Mouse (Mus musculus): ENCODE data around the gene Igdcc3.

The Igdcc3 gene

DNA sequence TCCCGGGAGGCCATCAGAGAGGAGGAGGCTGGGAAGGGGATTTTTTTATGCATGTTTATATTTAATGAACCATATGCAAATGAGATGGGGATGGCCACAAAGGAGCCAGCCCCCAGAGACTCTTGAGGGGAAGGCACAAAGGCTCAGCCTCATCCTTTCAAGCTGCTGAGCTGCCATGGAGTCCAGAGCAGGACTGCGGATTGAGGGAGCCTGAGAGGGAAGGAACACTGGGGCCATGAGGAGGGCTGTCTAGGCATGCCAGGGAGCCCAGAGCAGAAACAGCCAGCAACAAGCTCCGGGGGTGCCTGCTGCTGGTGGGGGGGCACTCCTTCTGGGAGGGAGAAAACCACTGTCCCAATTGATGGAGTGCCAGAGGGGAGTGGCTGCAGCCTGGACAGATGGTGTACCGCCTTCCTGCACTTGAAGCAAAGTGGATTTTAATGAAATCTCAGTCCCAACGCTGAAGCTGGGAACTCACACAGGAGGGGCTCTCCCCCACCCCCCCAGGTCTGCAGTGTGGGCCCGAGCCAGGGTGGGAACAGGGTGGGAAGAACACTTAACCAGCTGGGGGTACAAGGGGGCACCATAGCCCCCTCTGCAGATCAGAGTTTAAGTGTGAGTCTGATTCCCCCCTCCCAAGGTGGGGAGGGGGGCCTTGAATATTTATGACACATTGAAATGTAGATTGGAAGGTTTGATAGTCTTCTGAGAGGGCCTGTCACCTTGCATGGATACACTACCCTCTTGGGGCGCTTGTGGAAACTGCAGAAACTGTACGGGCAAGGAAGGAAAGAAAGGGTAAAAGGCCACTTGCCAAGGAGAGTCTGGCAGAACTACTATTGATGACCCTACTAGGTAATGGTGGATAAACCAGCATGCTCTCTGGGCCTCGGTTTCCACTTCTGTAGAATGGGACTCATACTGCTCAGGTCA lies 35.2 kb downstream of the Igdcc3 start:
- in situ Hi-C loops (cut with MboI) = loop anchor here (5.0 kb wide), 1 partner anchor 39 kb away; no protein-coding TSS in a partner anchor

GRCm38 (mm10) chr9:65177497-65177896 lies 36.5 kb downstream of the Igdcc3 start:
- in situ Hi-C loops (cut with MboI) = loop anchor here (5.0 kb wide), 1 partner anchor 40 kb away; no protein-coding TSS in a partner anchor

DNA sequence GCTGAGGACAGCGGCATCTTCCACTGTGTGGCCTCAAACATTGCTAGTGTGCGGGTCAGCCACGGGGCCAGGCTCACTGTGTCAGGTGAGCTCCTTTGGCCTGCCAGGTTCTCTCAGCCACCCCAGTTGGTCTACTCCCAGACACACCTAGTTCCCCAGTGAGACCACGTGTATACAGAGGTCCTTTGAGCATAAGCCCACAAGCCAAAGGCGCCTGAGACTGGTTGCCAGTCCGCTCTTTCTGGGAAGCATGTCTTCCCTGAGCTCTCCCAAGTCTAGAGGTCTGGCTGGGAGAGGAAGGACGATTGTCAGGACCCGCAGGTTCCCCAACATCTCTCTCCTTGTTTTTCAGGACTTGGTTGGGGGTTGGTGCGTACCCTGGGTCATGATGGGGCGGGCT lies 36.9 kb downstream of the Igdcc3 start:
- in situ Hi-C loops (cut with MboI) = loop anchor here (5.0 kb wide), 1 partner anchor 41 kb away; no protein-coding TSS in a partner anchor

- in situ Hi-C loops (cut with MboI) = loop anchor here (5.0 kb wide), 1 partner anchor 41 kb away; no protein-coding TSS in a partner anchor
Observed at GRCm38 (mm10) chr9:65178336-65179213, 37.6 kb downstream of the Igdcc3 start.

GRCm38 (mm10) chr9:65179817-65180624 lies 39.0 kb downstream of the Igdcc3 start:
- in situ Hi-C loops (cut with MboI) = loop anchor here (5.0 kb wide), 1 partner anchor 43 kb away; no protein-coding TSS in a partner anchor

- in situ Hi-C loops (cut with MboI) = no loop called here
Observed at GRCm38 (mm10) chr9:65188599-65188998, 47.6 kb downstream of the Igdcc3 start.

DNA sequence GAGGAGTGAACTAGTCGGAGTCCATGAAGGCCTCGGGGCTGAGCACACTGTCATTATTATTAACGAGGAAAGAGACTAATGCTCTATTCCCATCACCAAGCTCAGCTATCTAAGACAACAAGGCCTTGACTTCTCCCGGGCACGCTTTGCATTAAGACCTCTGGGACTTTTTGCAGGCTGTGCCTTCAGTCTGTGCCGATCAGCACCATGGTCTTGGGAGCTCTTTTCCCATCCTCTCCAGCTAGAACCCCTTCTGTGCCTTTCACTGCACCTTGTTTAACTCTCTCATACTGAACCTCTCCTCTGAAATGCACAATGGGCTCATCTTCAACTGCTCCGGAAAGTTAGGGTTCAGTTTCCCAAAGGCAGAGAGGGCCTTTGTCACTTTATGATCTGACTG lies 49.3 kb downstream of the Igdcc3 start:
- in situ Hi-C loops (cut with MboI) = no loop called here

DNA sequence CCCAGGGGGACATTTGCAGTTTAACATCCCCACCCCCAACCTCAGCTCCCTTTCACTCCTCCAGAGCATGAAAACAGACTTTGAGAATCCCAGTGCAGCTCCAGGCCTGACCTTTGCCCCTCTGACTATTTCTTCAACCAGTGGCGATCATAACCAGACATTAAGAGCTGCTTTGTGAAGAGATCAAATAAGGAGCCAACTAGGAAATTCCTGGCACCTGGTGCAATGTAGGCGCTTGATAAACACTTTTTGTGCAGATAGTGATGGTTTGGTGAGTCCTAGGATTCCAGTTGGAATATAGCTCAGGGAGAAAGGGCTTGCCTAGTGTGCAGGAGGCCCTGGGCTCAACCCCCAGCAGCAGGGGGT lies 50.4 kb downstream of the Igdcc3 start:
- in situ Hi-C loops (cut with MboI) = no loop called here

GRCm38 (mm10) chr9:65191755-65192469 lies 50.9 kb downstream of the Igdcc3 start:
- in situ Hi-C loops (cut with MboI) = no loop called here

DNA sequence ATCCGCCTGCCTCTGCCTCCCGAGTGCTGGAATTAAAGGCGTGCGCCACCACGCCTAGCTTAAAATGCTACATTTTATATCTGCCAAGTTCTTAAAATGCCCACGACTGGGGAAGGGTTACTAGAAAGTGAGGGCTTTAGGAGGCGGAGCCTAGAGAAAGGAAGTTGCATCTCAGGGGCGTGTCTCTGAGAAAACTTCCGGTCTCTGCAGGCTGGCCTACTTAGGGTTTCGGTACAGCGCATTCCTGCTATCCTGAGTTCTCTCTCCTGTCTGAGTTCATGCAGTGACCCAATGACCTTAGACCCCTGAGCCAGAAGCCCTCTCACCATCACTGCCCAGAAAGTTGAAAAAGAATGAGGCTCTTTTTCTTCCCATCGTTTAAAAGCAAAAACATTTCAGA lies 52.2 kb downstream of the Igdcc3 start:
- in situ Hi-C loops (cut with MboI) = no loop called here

GRCm38 (mm10) chr9:65195053-65195452 lies 54.1 kb downstream of the Igdcc3 start, which contains the start of gene Parp16:
Parp16 (plus strand) TSS chr9:65195353.
- in situ Hi-C loops (cut with MboI) = no loop called here

DNA sequence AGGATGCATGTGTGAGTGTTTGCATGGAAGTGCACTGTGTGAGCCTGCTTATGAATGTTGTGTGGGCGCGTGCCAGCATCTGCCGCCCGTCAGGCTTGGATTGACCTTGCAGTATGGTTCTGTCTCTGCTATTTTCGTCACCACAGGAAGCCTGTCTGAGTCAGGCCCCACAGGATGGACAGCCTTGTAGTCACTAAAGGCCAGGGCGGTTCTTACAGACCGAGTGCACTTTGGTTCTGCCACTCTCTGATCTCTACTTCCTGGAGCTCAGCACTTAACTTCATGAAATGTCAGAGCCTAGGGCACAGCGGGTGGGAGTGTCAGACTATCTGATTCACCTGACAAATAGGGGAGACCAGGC lies 54.6 kb downstream of the Igdcc3 start:
- in situ Hi-C loops (cut with MboI) = no loop called here

DNA sequence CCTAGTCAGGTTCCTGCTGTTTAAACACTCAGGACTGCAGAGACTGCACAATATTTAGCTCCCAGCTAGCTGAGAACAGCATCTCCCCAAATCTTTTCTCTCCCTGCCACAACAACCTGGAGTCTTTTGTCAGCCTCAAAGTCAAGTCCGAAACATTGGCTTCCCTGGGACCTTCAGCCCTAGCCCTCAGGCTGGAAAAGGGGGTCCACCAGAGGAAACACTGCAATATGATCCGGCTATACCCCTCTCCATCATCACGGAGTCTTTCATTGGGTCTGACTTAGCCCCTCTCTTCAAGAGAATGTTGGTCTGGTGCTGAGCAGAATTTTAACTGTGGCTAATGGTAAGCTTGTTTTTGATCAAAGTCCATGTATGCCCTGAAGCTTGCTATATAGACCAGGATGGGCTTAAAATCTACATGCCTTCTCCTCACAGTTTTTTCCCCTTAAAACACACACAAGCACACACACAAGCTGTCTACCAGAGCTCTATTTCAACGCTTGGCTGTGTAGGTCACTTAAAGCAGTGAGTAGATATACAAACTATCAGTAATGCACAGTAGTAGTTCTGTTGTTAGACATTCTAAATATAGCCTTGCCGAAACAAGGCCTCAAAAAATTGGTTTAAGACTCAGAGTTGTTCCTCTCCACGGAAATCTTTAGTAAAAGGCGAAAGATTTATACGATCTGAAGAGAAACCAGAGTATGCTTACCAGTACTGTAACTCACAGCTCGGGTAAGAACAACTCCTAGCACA lies 55.2 kb downstream of the Igdcc3 start:
- in situ Hi-C loops (cut with MboI) = no loop called here

- in situ Hi-C loops (cut with MboI) = no loop called here
Observed at GRCm38 (mm10) chr9:65196738-65197569, 56.0 kb downstream of the Igdcc3 start.

DNA sequence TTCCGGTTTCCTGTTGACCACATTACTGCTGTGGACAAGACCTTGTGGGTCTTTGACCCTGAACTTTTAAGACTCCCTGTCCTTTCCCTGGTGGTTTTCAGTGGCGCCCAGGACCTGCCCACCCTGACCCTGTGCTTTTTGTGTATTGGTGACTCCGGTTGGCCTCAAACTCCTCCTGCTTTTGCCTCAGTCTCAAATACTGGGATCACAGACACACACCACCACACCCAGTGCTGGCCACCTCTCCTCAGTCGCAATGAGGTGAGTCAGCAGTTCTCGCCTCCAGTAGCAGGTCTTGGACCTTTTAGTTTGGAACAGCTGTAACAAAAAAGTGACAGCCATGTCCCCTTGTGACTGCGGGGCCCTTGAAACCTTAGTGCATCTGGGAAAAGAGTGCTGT lies 56.8 kb downstream of the Igdcc3 start:
- in situ Hi-C loops (cut with MboI) = no loop called here

DNA sequence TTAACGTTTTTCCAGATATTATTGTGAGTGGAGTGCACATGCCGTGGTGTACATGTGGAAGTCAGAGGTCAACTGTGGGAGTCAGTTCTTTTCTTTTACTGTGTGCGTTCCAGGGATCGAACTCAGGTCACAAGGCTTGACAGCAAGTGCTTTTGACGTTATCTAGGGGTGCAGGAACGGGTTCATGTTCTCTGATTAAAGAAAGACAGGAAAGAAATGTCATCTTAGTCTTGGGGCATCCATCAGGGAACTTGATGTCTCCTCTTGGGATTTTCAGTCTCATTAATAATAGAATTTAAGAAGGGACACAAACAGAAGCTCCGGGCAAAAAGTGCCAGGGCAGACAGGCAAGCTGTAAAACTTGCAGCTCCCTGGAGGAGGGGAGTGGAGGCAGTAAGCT lies 58.7 kb downstream of the Igdcc3 start:
- in situ Hi-C loops (cut with MboI) = no loop called here

- in situ Hi-C loops (cut with MboI) = no loop called here
Observed at GRCm38 (mm10) chr9:65200606-65201005, 59.6 kb downstream of the Igdcc3 start.

DNA sequence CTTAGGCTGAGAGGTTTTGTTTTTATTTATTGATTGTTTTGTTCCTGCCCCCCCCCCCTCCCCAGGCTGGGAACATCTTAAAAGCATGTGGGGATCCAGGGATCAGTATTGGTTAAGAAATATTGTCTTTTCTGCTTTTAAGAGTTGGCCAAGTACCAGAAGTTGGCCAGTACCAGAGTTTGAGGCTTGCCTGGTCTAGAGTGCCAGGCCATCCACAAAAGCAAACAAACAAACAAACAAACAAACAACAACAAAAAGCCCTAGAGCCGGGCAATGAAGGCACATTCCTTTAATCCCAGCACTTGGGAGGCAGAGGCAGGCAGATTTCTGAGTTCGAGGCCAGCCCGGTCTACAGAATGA lies 60.0 kb downstream of the Igdcc3 start:
- in situ Hi-C loops (cut with MboI) = no loop called here
